Mouse (Mus musculus): ENCODE measurements around the gene Cpt1b. TPM values are rescaled to one million over a fixed set of nuclear protein-coding genes. Genes with fewer than 3 reads are reported as not detected.
A peak's percentile ranks its signal among the peaks of the same experiment; 100 is the strongest.

Gene Cpt1b
- 0.54 and 2.3 TPM in 2 replicates for polyA plus RNA-seq (2014; fragmentation: Nextera tagmentation; extraction: Ambion mirVana)

- TF ChIP-seq CTCF (IDR thresholded peaks at IDR 0.05; ENCODE audit: low read depth), result no peak
These were observed at the start of gene Cpt1b for GRCm38 (mm10) chr15:89425711-89426121. Gene Cpt1b (minus strand): TSS chr15:89425863.

GRCm38 (mm10) chr15:89475293-89475600 lies 49.6 kb upstream of the Cpt1b start:
- TF ChIP-seq CTCF (IDR thresholded peaks at IDR 0.05; ENCODE audit: low read depth), result no peak
- no peaks in the 10 kb centered on the region for H3K36me3 ChIP-seq (ENCODE audit: insufficient read depth)
- no peaks in the 10 kb centered on the region for H3K27me3 ChIP-seq (ENCODE audit: insufficient read depth, low read length)
- H3K9me3 ChIP-seq (ENCODE audit: low read depth, low read length), result no peaks in the 10 kb centered on the region
- peak overlapping the region; percentile 55; the same call in 1 of the 2 replicates for H3K9ac ChIP-seq
- H3K4me2 ChIP-seq, result peak overlapping the region; percentile 84
- no peak for ATAC-seq (ENCODE audit: insufficient read depth)
- no peak for DNase-seq
- 81% methylated on average over 7 of the region's 7 CpGs for WGBS
- H3K4me1 ChIP-seq (ENCODE audit: insufficient read depth), result no peaks in the 10 kb centered on the region
- no peak overlapping the region for H3K27ac ChIP-seq (ENCODE audit: low read depth)
- H3K4me3 ChIP-seq (ENCODE audit: low read depth, low read length), result peak overlapping the region; percentile 57

More at GRCm38 (mm10) chr15:89425711-89426121, at the start of gene Cpt1b:
- Histone ChIP-seq H3K9me3 (ENCODE audit: low read depth, low read length) (no peaks in the 10 kb centered on the region), H3K4me3 (ENCODE audit: low read depth, low read length) (no peak within 1 kb of the TSS), H3K4me1 (ENCODE audit: insufficient read depth) (peaks cover 5% of the 10 kb centered on the region; the same call in 1 of the 2 replicates), H3K27me3 (ENCODE audit: insufficient read depth, low read length) (no peaks in the 10 kb centered on the region), H3K27ac (ENCODE audit: low read depth) (no peak within 1 kb of the TSS), H3K9ac (no peak within 1 kb of the TSS), H3K4me2 (0 out of 2 replicates have a peak within 1 kb of the TSS, but pooled peaks have one; percentile 19), H3K36me3 (ENCODE audit: insufficient read depth) (peaks cover 18% of the 10 kb centered on the region)
- DNase-seq (no peak), ATAC-seq (ENCODE audit: insufficient read depth) (no peak)
- 30% methylated on average over 6 of the region's 6 CpGs for WGBS

- Histone ChIP-seq H3K27me3 (ENCODE audit: insufficient read depth, low read length) (no peaks in the 10 kb centered on the region), H3K9ac (no peak overlapping the region), H3K27ac (ENCODE audit: low read depth) (no peak overlapping the region), H3K4me2 (peak overlapping the region; percentile 84; the same call in 1 of the 2 replicates), H3K36me3 (ENCODE audit: insufficient read depth) (no peaks in the 10 kb centered on the region), H3K4me3 (ENCODE audit: low read depth, low read length) (no peak overlapping the region), H3K4me1 (ENCODE audit: insufficient read depth) (no peaks in the 10 kb centered on the region), H3K9me3 (ENCODE audit: low read depth, low read length) (no peaks in the 10 kb centered on the region)
- 91% methylated on average over 19 of the region's 19 CpGs for WGBS
- DNase-seq (no peak), ATAC-seq (ENCODE audit: insufficient read depth) (no peak)
- TF ChIP-seq CTCF (IDR thresholded peaks at IDR 0.05; ENCODE audit: low read depth), result no peak
These were observed 49.1 kb upstream of the Cpt1b start for GRCm38 (mm10) chr15:89474596-89475292.

- Histone ChIP-seq H3K36me3 (ENCODE audit: insufficient read depth) (no peaks in the 10 kb centered on the region), H3K4me3 (ENCODE audit: low read depth, low read length) (no peak overlapping the region), H3K4me2 (no peak overlapping the region), H3K27ac (ENCODE audit: low read depth) (no peak overlapping the region), H3K9me3 (ENCODE audit: low read depth, low read length) (no peaks in the 10 kb centered on the region), H3K9ac (no peak overlapping the region), H3K4me1 (ENCODE audit: insufficient read depth) (no peaks in the 10 kb centered on the region), H3K27me3 (ENCODE audit: insufficient read depth, low read length) (no peaks in the 10 kb centered on the region)
- DNase-seq, result no peak
- no peak for TF ChIP-seq CTCF (IDR thresholded peaks at IDR 0.05; ENCODE audit: low read depth)
- ATAC-seq (ENCODE audit: insufficient read depth), result no peak
- WGBS, result 95% methylated on average over 8 of the region's 8 CpGs
These were observed 48.3 kb upstream of the Cpt1b start for GRCm38 (mm10) chr15:89473921-89474320.

- H3K36me3 ChIP-seq (ENCODE audit: insufficient read depth), result no peaks in the 10 kb centered on the region
- no peak overlapping the region for H3K9ac ChIP-seq
- H3K9me3 ChIP-seq (ENCODE audit: low read depth, low read length), result no peaks in the 10 kb centered on the region
- 69% methylated on average over 9 of the region's 9 CpGs for WGBS
- no peak overlapping the region for H3K27ac ChIP-seq (ENCODE audit: low read depth)
- no peak for TF ChIP-seq CTCF (IDR thresholded peaks at IDR 0.05; ENCODE audit: low read depth)
- no peaks in the 10 kb centered on the region for H3K27me3 ChIP-seq (ENCODE audit: insufficient read depth, low read length)
- H3K4me1 ChIP-seq (ENCODE audit: insufficient read depth), result no peaks in the 10 kb centered on the region
- ATAC-seq (ENCODE audit: insufficient read depth), result no peak
- no peak overlapping the region for H3K4me2 ChIP-seq
- DNase-seq, result no peak
- H3K4me3 ChIP-seq (ENCODE audit: low read depth, low read length), result no peak overlapping the region
These were observed 47.7 kb upstream of the Cpt1b start for GRCm38 (mm10) chr15:89473370-89473769.

GRCm38 (mm10) chr15:89471476-89471875 lies 45.8 kb upstream of the Cpt1b start:
- Histone ChIP-seq H3K4me3 (ENCODE audit: low read depth, low read length) (no peak overlapping the region), H3K9ac (no peak overlapping the region), H3K9me3 (ENCODE audit: low read depth, low read length) (no peaks in the 10 kb centered on the region), H3K4me2 (no peak overlapping the region), H3K4me1 (ENCODE audit: insufficient read depth) (no peaks in the 10 kb centered on the region), H3K27ac (ENCODE audit: low read depth) (no peak overlapping the region), H3K36me3 (ENCODE audit: insufficient read depth) (no peaks in the 10 kb centered on the region), H3K27me3 (ENCODE audit: insufficient read depth, low read length) (no peaks in the 10 kb centered on the region)
- ATAC-seq (ENCODE audit: insufficient read depth) (no peak), DNase-seq (no peak)
- no peak for TF ChIP-seq CTCF (IDR thresholded peaks at IDR 0.05; ENCODE audit: low read depth)
- WGBS, result 77% methylated on average over 4 of the region's 4 CpGs

- Histone ChIP-seq H3K4me3 (ENCODE audit: low read depth, low read length) (no peak overlapping the region), H3K27ac (ENCODE audit: low read depth) (no peak overlapping the region), H3K9me3 (ENCODE audit: low read depth, low read length) (no peaks in the 10 kb centered on the region), H3K9ac (no peak overlapping the region), H3K4me2 (no peak overlapping the region), H3K27me3 (ENCODE audit: insufficient read depth, low read length) (no peaks in the 10 kb centered on the region), H3K36me3 (ENCODE audit: insufficient read depth) (no peaks in the 10 kb centered on the region), H3K4me1 (ENCODE audit: insufficient read depth) (no peaks in the 10 kb centered on the region)
- WGBS, result 31% methylated on average over 2 of the region's 2 CpGs
- peak; percentile 64 for TF ChIP-seq CTCF (IDR thresholded peaks at IDR 0.05; ENCODE audit: low read depth)
- DNase-seq (peak; percentile 57), ATAC-seq (ENCODE audit: insufficient read depth) (no peak)
These were observed 42.9 kb upstream of the Cpt1b start for GRCm38 (mm10) chr15:89468577-89468976.
